Mouse (Mus musculus) lung, postnatal 4 days (tissue): Measurements from ENCODE around the gene Cpa1.

Experiments used
- DNase-seq, 2 experiments: peaks; one replicate each; pipeline ENCODE4 v3.0.0; 2021

Gene Cpa1

GRCm38 (mm10) chr6:30638674-30639268, at the start of gene Cpa1:
Gene Cpa1 (plus strand): TSS chr6:30639218.
- peak in 1 of 2 experiments; percentile 8 for DNase-seq

DNA sequence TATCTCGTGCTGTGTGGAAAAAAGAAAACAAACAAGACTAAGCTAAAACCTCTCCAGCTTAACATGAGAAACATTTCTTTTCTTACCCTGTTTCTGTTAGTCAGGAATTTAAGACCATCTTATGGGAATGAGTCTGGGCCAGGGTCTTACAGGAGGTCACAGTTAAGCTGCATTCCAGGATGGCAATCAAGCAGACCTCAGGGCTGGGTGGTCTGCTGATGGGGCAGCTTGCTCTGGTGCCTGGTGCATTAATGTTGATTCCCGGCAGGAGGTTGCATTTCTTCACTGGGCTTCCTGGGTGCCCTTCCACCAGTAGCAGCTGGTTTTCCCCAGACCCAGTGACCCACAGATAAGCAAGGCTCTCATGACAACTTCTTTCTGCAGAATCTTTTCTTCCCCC, 49.2 kb upstream of the Cpa1 start:
- no peak for DNase-seq

DNA sequence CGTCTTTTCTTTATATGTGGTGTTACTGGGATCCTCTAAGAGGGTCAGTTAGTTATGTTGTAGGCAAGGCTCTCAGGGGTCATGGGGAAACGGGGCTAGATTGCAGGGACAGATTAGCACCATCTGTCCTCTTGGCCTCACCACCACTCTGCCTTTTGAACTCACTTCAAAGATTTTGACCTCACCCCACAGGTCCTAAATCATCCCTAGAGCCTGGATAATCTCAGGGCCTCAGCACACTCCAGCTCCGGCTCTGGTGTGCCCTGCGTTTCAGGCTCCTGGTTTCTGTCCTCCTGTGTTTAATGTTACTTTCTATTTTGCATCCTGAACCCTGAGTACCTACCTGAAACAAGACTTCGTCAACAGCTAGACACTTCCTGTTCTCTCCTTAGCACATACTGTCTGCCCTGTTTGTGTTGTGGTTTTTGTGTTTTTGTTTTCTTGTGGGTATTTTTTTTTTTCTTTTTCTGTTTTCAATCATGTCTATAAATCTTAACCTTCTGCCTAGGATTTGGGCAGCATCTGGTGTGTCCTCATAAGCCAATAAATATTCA, 47.1 kb upstream of the Cpa1 start:
- DNase-seq, result no peak

DNA sequence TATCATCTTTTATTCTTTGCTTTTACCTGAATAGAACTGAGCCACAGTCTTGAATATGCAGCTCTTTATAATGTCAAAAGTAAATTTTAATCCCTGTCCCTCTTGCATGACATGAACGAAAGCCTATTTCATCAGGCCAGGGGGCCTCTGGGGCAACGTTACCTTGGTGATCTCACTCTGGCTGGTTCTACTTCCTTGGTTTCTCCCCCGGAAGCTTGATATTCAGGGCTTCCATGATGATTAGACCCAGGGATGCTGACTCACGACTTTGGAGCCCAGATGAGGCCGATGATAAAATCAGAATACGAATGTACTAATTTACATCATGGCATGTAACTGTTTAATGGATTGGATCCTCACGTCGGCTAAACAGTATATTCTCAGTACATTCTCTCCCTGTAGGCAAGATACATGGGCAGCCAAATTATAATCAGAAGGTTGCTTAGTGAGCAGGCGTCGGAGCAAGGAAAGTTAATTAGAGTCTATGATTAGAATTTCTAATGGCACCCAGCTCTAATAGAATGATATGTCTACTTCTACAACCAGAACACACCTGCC, 46.5 kb upstream of the Cpa1 start:
- DNase-seq, result no peak

- DNase-seq, result no peak
Observed at GRCm38 (mm10) chr6:30594364-30594763, 44.7 kb upstream of the Cpa1 start.

DNA sequence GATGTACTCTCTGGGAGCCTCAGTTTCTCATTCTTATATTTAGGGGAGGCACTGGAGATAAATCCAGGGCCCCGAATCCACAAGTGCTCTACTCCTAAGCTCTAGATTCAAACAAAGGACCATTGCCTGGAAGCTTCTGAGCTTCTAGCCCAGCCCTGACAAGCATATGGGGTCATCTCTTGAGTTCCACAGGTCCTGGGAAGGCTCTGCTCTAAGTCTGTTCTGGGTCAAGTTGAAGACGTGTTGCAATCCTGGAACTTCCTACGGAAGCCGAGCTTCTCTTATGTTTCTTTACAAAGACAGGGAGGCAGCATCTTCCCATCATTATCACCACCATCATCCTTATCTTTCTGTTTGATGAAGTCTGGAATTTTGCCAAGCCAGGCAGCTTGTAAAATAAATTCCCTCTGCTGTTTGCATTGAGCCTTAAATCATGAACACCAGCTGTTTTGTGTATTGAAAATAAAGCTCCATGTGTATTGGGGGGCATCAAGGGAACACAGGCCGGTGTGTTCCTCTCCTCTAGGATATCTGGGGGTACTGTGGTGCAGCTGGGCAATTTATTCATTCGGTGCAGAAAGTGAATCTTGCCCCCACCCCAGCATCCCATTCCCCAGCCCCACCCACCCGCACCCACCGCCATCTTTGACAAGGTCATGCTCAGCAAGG, 42.7 kb upstream of the Cpa1 start:
- DNase-seq, result no peak

DNA sequence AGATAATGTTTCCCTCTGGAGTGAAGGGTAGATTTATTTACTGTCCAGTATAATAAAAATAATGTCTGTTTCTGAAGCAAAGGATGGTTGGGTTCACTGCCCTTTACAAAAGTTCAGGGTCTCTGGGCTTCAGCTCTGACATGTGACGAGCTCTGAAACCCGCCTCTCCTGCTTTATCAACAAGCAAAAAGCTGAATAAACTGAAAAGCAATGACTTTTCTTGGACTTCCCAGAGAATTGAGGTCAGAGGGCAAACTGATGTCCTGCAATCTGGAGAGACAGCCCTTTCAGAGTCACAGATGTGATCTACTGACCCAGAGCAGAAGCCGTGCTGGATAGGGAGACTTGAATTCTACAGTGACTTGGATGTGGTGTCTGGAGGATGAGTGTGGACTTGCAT, 39.0 kb upstream of the Cpa1 start:
- no peak for DNase-seq

- DNase-seq, result no peak
Observed at GRCm38 (mm10) chr6:30600995-30601394, 38.0 kb upstream of the Cpa1 start.

- DNase-seq, result no peak
Observed at GRCm38 (mm10) chr6:30604342-30604867, 34.6 kb upstream of the Cpa1 start.

- DNase-seq, result no peak
Observed at GRCm38 (mm10) chr6:30605111-30605510, 33.9 kb upstream of the Cpa1 start.

- no peak for DNase-seq
Observed at GRCm38 (mm10) chr6:30605672-30606071, 33.3 kb upstream of the Cpa1 start.

DNA sequence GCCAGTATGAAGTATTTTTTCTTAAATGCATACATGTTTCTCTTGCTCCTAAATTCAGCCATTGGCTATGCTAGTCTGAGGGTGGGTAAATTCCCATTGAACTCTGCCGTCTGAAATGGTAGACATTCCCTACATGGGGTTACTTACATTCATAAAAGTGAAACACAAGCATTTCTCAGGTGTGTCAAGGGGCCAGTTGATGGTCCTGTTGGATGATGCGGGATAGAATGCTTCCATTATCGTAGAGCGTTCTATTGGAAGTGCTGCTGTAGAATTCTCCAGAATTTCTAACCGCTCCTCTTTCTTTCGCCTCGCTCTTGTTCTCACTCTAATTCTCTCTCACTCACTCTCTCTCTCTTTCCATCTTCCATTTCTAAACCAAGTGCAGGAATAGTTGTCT, 28.3 kb upstream of the Cpa1 start, which contains the start of gene Cpa5:
Gene Cpa5 (plus strand): TSS at position 301 of the 400 bp plus-strand sequence.
- no peak for DNase-seq

DNA sequence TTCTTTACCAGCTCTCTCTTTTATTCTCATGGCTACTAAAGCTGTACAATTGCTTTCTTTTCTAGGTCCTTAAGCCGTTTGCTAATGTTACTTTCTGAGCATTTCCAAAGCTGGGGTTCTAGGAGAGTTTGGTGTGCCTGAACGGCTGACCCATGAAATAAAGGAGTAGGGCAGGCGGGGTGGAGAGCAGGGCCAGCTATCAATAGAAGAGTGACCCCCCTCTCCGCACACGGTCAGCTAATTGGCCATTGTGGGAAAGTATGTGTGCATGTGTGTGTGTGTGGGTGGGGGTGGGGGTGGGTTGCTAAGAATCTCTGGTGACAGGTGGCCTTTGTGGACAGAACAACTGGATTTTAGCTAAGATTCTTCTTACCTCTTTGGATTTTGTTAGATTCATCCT, 27.8 kb upstream of the Cpa1 start:
- no peak for DNase-seq

GRCm38 (mm10) chr6:30614251-30614650, 24.8 kb upstream of the Cpa1 start:
- DNase-seq, result no peak

DNA sequence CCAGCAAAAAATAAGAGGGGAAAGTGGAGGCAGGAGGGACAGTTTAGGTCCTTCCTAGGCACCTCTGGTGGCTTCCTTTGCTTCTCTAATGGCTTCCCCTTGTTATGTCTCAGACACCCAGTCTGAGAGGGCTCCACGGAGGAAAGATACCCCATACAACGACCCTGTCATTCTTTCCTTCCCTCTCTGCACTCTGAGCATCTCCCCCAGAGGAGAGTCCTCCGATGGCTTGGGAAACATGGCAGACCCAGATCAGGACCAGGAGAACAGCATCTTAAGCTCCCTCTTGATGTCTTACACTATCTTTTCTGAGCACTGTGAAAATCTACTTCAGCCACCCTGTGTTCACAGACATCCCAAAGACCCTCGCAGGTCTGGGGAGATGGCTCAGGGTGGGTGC, 23.3 kb upstream of the Cpa1 start:
- no peak for DNase-seq

DNA sequence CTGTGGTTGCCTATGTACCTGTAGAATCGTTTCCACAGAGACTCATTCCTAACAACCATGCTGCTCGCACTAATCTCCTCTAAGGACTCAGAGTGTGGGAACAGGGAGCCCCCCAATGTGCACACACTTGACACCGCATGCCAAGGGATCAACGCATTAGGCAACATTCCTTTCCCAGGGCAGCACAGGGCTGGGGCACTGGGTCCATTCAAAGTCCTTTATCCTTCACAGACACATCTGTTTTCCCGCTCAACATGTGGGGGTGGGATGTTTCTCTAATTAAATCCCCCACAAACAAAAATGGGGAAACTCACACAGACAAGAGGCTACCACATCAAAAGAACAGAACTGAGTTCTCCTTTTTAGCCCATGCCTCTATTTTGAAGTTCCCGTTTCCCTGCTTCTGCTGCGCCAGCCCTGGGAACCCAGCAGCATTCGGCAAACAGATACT, 22.5 kb upstream of the Cpa1 start:
- no peak for DNase-seq

- no peak for DNase-seq
Observed at GRCm38 (mm10) chr6:30617020-30617958, 21.7 kb upstream of the Cpa1 start.

GRCm38 (mm10) chr6:30617959-30618590, 20.9 kb upstream of the Cpa1 start:
- DNase-seq, result peak in 1 of 2 experiments; percentile 6

DNA sequence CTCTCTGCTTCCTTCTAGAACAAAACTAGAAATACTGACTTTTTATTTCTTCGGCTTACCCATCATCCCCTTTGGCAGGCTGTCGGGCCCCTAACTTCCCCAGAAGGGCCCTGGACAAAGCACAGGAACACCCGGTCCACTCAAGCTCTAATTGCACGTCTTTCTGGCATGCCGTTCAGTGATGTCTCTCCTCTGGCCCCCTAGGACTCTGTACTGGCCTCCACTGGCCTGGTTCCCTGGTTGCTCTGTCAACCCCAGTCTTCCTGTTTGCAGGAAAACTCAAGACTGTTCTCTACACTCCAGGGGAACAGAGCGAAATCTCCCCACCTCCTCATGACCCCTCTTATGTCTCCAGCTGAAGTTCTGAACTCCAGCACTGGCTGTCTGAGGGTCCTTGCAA, 20.3 kb upstream of the Cpa1 start:
- DNase-seq, result peak in 1 of 2 experiments; percentile 23

DNA sequence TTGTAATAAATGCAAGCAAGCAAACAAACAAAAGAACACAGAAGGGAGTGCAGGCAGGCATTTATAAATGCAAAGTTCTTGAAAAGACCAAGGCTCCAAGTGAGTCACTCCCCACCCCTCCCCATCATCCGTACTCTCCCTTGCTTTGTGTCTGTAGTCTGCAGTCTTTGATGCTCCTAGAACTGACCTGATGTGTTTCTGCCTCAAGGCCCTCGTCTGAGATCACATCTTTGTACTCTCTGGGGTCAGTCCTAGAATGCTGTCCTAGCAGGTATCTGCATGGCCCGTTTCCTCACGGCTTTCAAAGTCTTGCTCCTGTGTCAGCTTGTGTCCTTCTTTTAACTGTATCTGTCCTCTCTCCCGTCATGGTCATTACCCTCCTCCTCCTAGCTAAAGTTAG, 19.4 kb upstream of the Cpa1 start:
- peak in 1 of 2 experiments; percentile 5 for DNase-seq

DNA sequence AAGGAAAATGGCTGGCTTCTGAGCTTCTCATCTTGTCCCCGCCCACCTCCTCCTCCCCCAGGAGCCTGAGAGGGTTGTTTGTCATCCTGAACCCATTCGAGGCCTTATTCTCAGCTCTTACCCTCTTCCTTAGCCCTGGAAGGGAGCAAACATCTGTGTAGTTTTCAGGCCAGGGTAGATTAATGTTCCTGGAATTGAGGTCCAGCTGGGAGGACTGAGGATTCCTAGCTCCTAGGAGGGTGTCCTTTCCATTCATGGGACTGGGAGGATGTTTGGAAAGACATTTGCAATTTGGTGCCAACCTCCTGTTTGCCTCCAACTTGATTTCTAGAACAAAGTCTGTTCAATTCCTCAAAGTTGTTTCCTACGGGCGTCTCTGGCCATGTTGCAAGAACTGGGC, 18.4 kb upstream of the Cpa1 start:
- no peak for DNase-seq

DNA sequence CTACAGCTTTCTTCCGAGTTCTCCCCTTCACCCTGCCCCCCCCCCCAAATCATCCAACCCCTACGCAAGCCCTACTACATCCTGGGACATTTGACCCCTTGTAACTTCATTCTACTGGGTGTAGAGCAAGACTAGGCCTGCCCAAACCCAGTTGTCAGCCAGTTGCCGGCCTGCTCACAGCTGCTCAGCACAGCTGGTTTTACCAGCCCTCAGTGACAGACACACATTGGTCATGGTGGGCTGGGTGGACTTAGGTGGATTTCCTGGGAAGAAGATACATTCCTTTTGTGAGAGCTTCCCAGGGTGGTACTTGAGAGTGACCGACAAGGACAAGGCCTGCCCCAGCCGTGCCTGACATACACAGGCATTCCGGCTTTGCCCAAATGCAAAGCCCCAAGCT, 18.0 kb upstream of the Cpa1 start:
- peak in 1 of 2 experiments; percentile 25 for DNase-seq
